Mouse (Mus musculus) heart, embryonic 11.5 days (tissue): ENCODE data around the gene Spata25. TPM values are rescaled to one million over a fixed set of nuclear protein-coding genes. Genes with fewer than 3 reads are reported as not detected.
"Not testable (repeated sequence)": the region's sequence is repeated elsewhere in the genome, so short reads cannot be mapped to it uniquely, and the experiment has no call there.

Experiments used
- ATAC-seq: fragments of 200-750 bp; cut with Nextera tagmentation; replicated peaks from 2 replicates; pipeline ENCODE4 v1.8.0; 2017; ENCODE audit warnings: moderate library complexity; ENCODE audit not compliant: insufficient number of reproducible peaks, low FRiP score, low TSS enrichment
- H3K27ac ChIP-seq: fragments of 300-500 bp; sonication (generic); 2 replicates; pipeline ENCODE4 v1.5.1; 2014; ENCODE audit warnings: mild to moderate bottlenecking, low read depth, low read length
- H3K27me3 ChIP-seq: fragments of 300-500 bp; sonication (generic); 2 replicates; pipeline ENCODE4 v1.6.1; 2014; ENCODE audit warnings: mild to moderate bottlenecking, low read length, mixed read lengths; ENCODE audit not compliant: control insufficient read depth, insufficient read depth
- H3K36me3 ChIP-seq: fragments of 300-500 bp; sonication (generic); 2 replicates; pipeline ENCODE4 v1.6.1; 2014; ENCODE audit warnings: mild to moderate bottlenecking, low read length, moderate library complexity, mixed read lengths; ENCODE audit not compliant: control insufficient read depth, insufficient read depth
- H3K4me1 ChIP-seq: fragments of 300-500 bp; sonication (generic); 2 replicates; pipeline ENCODE4 v1.6.1; 2014; ENCODE audit warnings: low read length; ENCODE audit not compliant: control insufficient read depth, insufficient read depth
- H3K4me2 ChIP-seq: fragments of 300-500 bp; sonication (generic); 2 replicates; pipeline ENCODE4 v1.6.1; 2014; ENCODE audit warnings: mild to moderate bottlenecking, moderate library complexity
- H3K4me3 ChIP-seq: fragments of 300-500 bp; sonication (generic); 2 replicates; pipeline ENCODE4 v1.5.1; 2014; ENCODE audit warnings: low read depth, low read length
- H3K9ac ChIP-seq: fragments of 300-500 bp; sonication (generic); 2 replicates; pipeline ENCODE4 v1.6.1; 2014; ENCODE audit warnings: mild to moderate bottlenecking, low read depth, low read length, moderate library complexity
- H3K9me3 ChIP-seq: fragments of 300-500 bp; sonication (generic); replicated peaks from 2 replicates; pipeline ENCODE4 v1.6.1; 2016; ENCODE audit warnings: low read length; ENCODE audit not compliant: control insufficient read depth
- WGBS: fragments of 180-500 bp; shearing (Covaris S2); extraction: QIAGEN DNeasy Blood & Tissue Kit; methylation state at CpG from one replicate; pipeline ENCODE4 v1.1.7; 2014; ENCODE audit not compliant: insufficient replicate concordance; 5-methylcytosine and 5-hydroxymethylcytosine counted together
- polyA plus RNA-seq: library from polyadenylated mRNA; unstranded; fragments of >200 nt; fragmentation: Nextera tagmentation; extraction: Ambion mirVana; gene quantifications from 2 replicates; pipeline ENCODE4 v1.2.1, GENCODE M21; 2014

Spata25 gene
- polyA plus RNA-seq, 1 experiment from 2014 or later = not detected

DNA sequence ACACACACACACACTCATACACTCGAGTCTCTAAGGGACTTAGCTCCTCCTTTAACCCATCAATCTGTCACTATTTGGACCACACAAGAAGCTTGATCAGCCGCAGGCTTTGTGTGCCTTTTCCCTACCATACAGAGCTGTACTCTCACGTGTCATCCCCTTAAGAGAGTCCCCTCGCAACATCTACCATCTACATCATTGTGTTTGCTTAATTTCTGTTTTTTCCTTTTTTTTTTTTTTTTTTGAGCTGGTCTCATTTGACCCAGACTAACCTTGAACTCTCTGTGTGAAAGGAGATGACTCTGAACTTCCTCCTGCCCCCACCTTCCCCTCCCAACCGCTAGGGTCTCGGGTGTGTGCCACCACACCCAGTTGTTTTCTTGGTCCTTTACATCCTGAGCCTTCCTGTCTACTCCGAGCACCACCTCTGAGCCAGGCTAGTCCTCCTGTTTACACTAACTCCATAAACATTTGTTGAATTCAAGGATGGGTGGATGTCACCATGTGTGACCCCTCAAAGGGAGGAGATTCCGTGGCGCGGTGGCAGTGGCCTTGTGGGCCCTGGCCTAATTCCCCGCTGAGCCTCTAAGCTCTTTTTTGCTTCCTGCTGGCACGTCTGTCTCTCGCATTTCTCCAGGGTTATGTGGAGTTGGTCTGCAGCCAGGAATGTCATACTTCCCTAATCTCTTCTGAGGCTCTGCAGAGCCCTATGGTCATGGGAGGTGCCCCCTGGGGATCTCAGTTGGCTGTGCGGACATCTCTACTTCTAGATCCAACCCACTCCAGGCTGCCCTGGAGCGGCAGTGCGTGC is 38.6 kb upstream of the Spata25 start:
- H3K9ac ChIP-seq = peak overlapping the region; percentile 36; the same call in 1 of the 2 replicates

DNA sequence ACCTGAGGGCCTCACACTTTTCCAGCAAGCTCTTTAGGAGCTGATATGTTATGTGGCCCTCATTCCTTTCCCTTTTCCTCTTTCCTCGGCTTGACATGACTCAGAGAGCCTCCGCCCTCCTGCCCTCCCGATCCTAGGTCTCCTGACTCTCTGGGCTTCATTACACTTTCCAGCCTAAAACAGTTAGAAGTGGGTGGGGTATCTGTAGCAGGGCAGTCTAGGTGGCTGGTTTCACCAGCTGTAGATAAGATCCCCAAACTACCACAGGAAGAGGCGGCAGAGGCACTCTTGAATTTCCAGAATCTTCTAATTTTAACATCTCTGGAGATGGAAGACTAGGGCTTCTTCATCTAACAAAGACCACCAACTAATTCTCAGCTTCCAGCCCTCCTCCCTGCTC is 36.3 kb upstream of the Spata25 start:
- H3K4me1 ChIP-seq = peaks cover 12% of the 10 kb centered on the region
- H3K4me2 ChIP-seq = no peak overlapping the region
- H3K9ac ChIP-seq = no peak overlapping the region
- H3K4me3 ChIP-seq = no peak overlapping the region
- no peak for ATAC-seq
- H3K9me3 ChIP-seq = no peaks in the 10 kb centered on the region
- no peak overlapping the region for H3K27ac ChIP-seq
- H3K36me3 ChIP-seq = no peaks in the 10 kb centered on the region
- WGBS = 54% methylated on average over 4 of the region's 4 CpGs
- no peaks in the 10 kb centered on the region; the same call in 1 of the 2 replicates for H3K27me3 ChIP-seq

More for the DNA sequence above, 38.6 kb upstream of the Spata25 start:
- no peak overlapping the region for H3K4me2 ChIP-seq
- peaks cover 10% of the 10 kb centered on the region for H3K4me1 ChIP-seq
- H3K9me3 ChIP-seq = no peaks in the 10 kb centered on the region
- no peaks in the 10 kb centered on the region for H3K36me3 ChIP-seq
- ATAC-seq = peak; percentile 73; the same call in 1 of the 2 replicates
- H3K27ac ChIP-seq = peak overlapping the region; percentile 86
- 34% methylated on average over 16 of the region's 16 CpGs for WGBS
- no peak overlapping the region for H3K4me3 ChIP-seq
- H3K27me3 ChIP-seq = no peaks in the 10 kb centered on the region

DNA sequence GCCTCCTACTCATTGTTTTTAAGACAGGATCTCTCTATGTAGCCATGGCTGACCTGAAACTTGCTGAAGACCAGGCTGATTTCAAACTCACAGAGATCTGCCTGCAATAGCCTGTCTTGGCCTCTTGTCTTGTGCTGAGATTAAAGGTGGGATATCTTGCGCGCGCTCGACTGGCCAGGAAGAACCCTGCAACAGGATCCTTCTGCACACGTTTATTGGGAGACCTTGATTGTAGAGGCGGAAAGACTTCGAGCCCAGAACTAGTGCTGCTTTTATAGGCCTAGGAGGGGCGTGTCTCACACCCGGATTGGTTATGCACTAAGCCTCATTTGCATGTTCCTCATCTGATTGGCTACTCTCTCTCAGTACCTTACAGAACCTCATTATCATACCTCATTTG is 35.1 kb upstream of the Spata25 start:
- H3K9me3 ChIP-seq, H3K4me2 ChIP-seq, ATAC-seq, H3K4me3 ChIP-seq, H3K27me3 ChIP-seq, H3K9ac ChIP-seq, H3K27ac ChIP-seq, H3K36me3 ChIP-seq: not testable (repeated sequence)
- 92% methylated on average over 7 of the region's 9 CpGs for WGBS
- H3K4me1 ChIP-seq = peaks cover 17% of the 10 kb centered on the region

DNA sequence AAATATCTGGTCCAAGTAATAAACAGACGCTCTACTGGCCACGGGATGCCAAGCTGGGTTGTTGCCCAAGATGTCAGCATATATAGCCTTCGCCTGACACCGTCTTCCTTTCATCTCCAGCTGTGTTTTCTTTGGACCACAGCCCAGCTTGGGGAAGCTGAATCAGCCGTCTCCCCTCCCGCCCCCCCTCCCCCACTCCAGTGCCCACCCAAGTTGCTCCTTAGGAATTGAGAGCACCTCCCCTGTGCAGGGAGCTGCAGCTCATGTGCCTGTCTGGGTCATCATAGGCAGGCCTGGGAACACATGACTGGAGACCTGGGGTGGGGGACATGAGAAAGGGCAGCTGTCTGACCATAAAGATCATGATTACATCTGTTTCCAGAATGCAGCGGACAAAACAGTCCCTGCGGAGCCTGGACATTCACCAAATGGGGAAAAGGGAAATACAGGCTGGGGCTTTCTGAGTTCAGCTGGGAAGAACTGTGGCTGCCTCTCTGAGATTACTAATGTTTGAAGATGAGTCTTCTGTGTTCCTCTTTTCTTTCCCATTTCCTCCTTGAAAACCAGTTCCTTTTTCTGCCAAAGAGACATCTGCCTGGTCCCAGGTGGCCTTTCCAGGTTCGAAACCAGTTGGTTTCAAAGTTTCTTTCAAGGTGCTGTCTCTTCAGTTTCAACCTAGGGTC is 34.0 kb upstream of the Spata25 start:
- WGBS = 37% methylated on average over 9 of the region's 9 CpGs
- ATAC-seq = peak; percentile 56; the same call in 1 of the 2 replicates
- Histone ChIP-seq H3K9me3 (no peaks in the 10 kb centered on the region), H3K27ac (0 out of 2 replicates have a peak overlapping the region, but pooled peaks have one; percentile 54), H3K36me3 (no peaks in the 10 kb centered on the region), H3K4me3 (no peak overlapping the region), H3K27me3 (peaks cover 19% of the 10 kb centered on the region), H3K4me2 (no peak overlapping the region), H3K4me1 (peaks cover 20% of the 10 kb centered on the region), H3K9ac (no peak overlapping the region)

DNA sequence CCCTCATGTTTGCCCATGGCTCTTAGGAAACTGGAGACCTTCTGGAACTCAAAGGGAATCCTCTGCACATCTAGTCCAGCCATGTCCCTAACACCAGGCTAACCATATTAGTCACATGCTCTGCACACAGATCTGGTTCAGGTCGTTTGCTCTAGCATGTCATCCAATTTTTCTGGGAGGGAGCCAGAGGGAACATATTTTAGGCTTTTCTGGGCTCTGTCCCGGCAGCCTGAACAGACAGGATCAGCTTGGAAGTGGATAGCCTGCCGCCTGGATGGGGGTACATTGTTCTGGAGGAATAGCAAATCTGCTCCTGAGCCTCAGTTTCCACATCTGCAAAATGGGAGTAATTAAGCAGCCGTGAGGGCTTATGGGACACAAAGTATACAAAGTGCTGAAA is 32.8 kb upstream of the Spata25 start:
- H3K4me1 ChIP-seq = peaks cover 19% of the 10 kb centered on the region
- H3K36me3 ChIP-seq = no peaks in the 10 kb centered on the region
- no peak overlapping the region for H3K4me2 ChIP-seq
- H3K9ac ChIP-seq = no peak overlapping the region
- H3K4me3 ChIP-seq = no peak overlapping the region
- peaks cover 31% of the 10 kb centered on the region for H3K27me3 ChIP-seq
- 75% methylated on average over 4 of the region's 4 CpGs for WGBS
- no peak for ATAC-seq
- H3K9me3 ChIP-seq = no peaks in the 10 kb centered on the region
- H3K27ac ChIP-seq = no peak overlapping the region

DNA sequence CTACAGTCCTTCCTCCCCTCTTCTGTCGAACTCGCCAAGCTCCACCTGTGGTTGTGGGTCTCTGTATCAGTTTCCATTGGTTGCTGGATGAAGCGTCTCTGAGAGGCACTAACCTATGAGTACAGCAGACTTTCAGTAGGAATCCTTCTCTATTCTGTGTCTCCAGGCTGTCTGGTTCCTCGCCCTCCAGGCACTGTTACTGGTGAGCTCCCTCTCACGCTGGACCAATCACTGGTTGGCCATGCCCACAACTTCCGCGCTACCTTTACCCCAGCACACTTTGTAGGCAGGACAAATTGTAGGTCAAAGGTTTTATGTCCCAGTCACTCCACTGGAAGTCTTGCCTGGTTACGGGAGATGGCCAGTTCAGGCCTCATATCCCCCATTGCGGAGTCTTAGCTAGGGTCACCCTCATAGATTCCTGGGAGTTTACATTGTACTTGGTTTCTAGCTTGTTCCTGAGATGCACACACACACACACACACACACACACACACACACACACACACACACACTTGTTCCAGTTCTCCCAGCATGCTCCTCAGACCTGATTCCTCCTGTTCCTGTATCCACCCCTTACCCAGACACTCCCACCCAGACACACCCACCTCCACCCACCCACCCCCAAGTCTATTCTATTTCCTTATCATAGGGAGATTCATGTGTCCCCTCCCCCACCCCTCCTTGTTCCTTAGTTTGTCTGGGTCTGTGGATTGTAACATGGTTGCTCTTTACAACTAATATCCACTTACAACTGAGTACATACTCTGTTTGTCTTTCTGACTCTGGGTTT is 31.5 kb upstream of the Spata25 start:
- Histone ChIP-seq H3K4me1 (peaks cover 19% of the 10 kb centered on the region), H3K4me3 (no peak overlapping the region), H3K36me3 (no peaks in the 10 kb centered on the region), H3K4me2 (no peak overlapping the region), H3K27ac (no peak overlapping the region), H3K9me3 (no peaks in the 10 kb centered on the region), H3K9ac (no peak overlapping the region), H3K27me3 (peaks cover 40% of the 10 kb centered on the region)
- no peak for ATAC-seq
- 49% methylated on average over 9 of the region's 9 CpGs for WGBS

DNA sequence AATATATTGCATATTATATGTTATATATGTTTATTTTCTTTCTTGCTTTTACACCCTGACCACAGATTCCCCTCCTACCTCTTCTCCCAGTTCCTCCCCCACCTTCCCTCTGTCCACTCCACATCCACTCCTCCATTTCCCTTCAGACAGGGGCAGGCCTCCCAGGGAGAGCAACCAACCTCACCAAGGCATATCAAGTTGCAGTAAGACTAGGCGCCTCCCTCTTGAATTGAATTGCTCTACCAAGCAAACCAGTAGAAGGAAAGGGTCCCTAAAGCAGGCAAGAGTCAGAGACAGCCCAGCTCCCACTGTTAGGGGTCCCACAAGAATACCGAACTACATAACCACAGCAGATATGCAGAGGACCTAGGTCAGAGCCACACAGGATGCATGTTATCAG is 30.8 kb upstream of the Spata25 start:
- H3K4me1 ChIP-seq = peaks cover 19% of the 10 kb centered on the region
- 29% methylated on average over 2 of the region's 2 CpGs for WGBS
- H3K27ac ChIP-seq = no peak overlapping the region
- no peaks in the 10 kb centered on the region for H3K9me3 ChIP-seq
- H3K9ac ChIP-seq = no peak overlapping the region
- no peak overlapping the region for H3K4me3 ChIP-seq
- H3K36me3 ChIP-seq = no peaks in the 10 kb centered on the region
- H3K27me3 ChIP-seq = peaks cover 44% of the 10 kb centered on the region
- no peak overlapping the region for H3K4me2 ChIP-seq
- ATAC-seq = no peak

DNA sequence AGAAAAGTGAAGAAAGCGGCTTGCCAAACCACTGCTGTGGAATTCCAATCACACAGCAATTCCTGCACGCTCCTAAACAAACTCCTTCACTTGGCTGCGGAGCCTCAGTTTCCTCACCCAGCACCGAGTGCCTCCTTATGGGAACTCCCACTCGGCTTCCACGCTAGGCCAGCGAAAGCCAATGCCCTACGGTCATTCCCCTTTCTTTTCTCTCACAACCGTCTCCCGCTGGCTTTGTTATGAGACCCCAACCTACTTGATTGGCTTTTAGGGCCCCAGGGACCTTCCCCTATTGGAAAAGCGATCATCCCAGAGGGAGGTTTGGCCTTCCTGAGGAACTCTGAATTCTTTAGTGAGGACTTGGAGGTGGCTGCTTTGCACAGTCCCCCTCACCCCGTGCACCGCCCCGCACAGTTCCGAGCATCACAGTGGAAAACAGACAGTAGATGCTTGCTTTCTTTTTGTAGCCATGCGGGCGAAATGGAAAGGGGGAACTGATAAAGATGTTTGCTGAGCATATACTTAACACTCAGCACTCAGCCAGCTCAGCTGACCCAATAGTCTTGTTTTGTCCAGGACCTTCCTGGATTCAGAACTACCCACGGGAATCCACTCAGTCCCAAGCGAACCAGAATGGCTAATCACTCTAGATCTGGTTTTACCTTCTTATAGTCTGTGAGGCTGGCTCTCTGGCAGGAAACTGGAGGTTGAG is 29.7 kb upstream of the Spata25 start:
- ATAC-seq = no peak
- H3K9ac ChIP-seq = no peak overlapping the region
- no peaks in the 10 kb centered on the region for H3K9me3 ChIP-seq
- WGBS = 4% methylated on average over 19 of the region's 19 CpGs
- H3K4me1 ChIP-seq = peaks cover 19% of the 10 kb centered on the region
- H3K4me3 ChIP-seq = peak overlapping the region; percentile 48
- no peak overlapping the region for H3K27ac ChIP-seq
- H3K36me3 ChIP-seq = no peaks in the 10 kb centered on the region
- H3K27me3 ChIP-seq = peaks cover 44% of the 10 kb centered on the region
- peak overlapping the region; percentile 96 for H3K4me2 ChIP-seq
